Mouse (Mus musculus) small intestine, adult 2 months (tissue): ENCODE data around the gene Msantd1.

ENCODE experiments used
- CTCF ChIP-seq: fragments of 200-500 bp; IDR thresholded peaks from 2 replicates; pipeline ENCODE4 v1.5.1; 2012; ENCODE audit warnings: low read depth, mild to moderate bottlenecking, control low read depth, inconsistent platforms, low read length, moderate library complexity, mixed read lengths; ENCODE audit not compliant: insufficient replicate concordance, insufficient read length; ENCODE audit errors: extremely low read depth
- POLR2A ChIP-seq: fragments of 200-500 bp; IDR thresholded peaks from 2 replicates; pipeline ENCODE4 v1.6.1; 2012; ENCODE audit warnings: low read depth, mild to moderate bottlenecking, control low read depth, inconsistent platforms, low read length, moderate library complexity

- TF ChIP-seq POLR2A (no peak), CTCF (peak; percentile 78; the same call in 1 of the 2 replicates)
Observed at GRCm38 (mm10) chr5:34915801-34916200, 8.0 kb downstream of the Msantd1 start.
